Mouse (Mus musculus): ENCODE results near the gene Clec2d.

DNA sequence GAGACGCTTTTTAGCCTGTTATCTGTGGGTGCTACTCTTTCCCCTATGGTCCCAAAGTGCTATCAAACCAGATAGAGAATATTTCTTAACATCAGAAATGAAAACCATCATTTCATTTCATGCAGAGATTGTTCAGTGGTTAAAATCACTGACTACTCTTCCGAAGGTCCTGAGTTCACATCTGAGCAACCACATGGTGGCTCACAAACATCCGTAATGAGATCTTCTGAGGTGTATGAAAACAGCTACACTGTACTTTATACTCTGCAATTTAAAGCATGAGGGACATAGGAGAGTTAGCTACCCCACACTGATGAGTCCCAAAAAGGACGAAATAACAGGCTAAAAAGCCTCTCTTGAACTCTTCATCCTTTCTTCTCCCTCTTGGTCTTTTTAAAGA is 5.6 kb downstream of the Clec2d start:
- TF ChIP-seq POLR2A (IDR thresholded peaks at IDR 0.05; ENCODE audit: borderline replicate concordance, extremely low read depth, insufficient read depth, insufficient read length, poor library complexity, severe bottlenecking) (no peak), CTCF (IDR thresholded peaks at IDR 0.05; ENCODE audit: borderline replicate concordance, extremely low read depth, insufficient read depth, insufficient read length) (no peak)
